Mouse (Mus musculus): Measurements from ENCODE around the gene Lrrc42.

DNA sequence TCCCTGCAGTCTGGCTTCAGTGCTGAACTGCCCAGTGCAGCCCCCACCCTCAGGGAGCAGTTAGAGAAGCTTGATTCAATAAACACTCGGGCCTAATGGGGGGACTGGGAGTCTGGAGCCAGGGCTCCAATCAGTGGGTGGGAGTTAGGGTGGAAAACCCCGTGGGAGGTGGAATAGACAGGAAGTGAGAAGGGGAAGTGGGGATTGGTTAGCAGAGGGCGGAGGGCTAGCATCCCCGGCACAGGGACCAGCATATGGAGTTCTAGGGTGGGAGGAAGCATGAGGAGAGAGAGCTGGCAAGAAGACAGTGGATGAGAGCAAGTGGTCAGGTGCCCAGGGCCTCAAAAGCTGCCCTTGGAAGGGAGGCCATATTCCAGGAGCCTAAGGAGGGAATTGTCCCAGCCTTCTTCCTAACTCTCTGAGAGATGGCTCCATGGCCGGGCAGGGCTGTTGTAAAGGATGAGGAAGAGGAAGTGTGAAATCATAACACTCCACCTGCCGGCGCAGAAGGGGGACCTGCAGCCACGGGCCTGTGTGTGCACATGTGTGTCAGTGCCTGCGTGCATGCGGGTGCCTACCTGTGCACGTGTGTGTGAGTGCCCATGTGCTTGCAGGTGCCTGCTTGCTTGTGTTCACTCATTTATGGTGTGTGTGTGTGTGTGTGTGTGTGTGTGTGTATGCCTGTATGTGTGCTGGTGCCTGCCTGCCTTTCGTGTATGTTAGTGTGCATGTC lies 39.9 kb downstream of the Lrrc42 start:
- TF ChIP-seq TAL1 (IDR thresholded peaks at IDR 0.05; ENCODE audit: low read length) (no peak), GATA1 (IDR thresholded peaks at IDR 0.05; ENCODE audit: low read length) (no peak)

All from erythroblast, embryonic 14.5 days (primary cell).